Comparison of ENCODE assay signal across 8 mouse cellular contexts in genomic region chr6:71831581-71831960, GRCm38 (mm10). TPM values are rescaled to one million over a fixed set of nuclear protein-coding genes. Genes with fewer than 3 reads are reported as not detected.
DNase-seq lines count a peak whose midpoint lies in the region; ATAC-seq lines count a peak whose summit lies in the region.

No protein-coding gene starts in this region.

- H3K27me3 ChIP-seq in heart, embryonic 10.5 days (ENCODE audit: insufficient read depth, poor library complexity, severe bottlenecking) = no peaks in the 10 kb centered on the region
- H3K27me3 ChIP-seq in kidney, embryonic 15.5 days = 0 out of 2 replicates have a peak, but pooled peaks cover 1% of the 10 kb centered on the region

- H3K27ac ChIP-seq in heart, embryonic 10.5 days = peak overlapping the region; percentile 93
- H3K27ac ChIP-seq in kidney, embryonic 15.5 days = peak overlapping the region; percentile 94

- DNase-seq in B cell, adult 2 months = peak; percentile 90 to 94
- peak; percentile 99 for DNase-seq in brain, adult 2 months (ENCODE audit: low read depth, low spot score)
- DNase-seq in heart, embryonic 10.5 days (ENCODE audit: low spot score) = peak; percentile 99
- DNase-seq in liver = peak; percentile 97
- peak; percentile 94 to 96 for DNase-seq in spleen, postnatal 4 days (ENCODE audit: low spot score in 2 of 2)

- no peaks in the 10 kb centered on the region for H3K9me3 ChIP-seq in heart, embryonic 10.5 days
- no peaks in the 10 kb centered on the region for H3K9me3 ChIP-seq in kidney, embryonic 15.5 days (replicated peaks)

- H3K4me1 ChIP-seq in heart, embryonic 10.5 days = peaks cover 8% of the 10 kb centered on the region
- peaks cover 18% of the 10 kb centered on the region for H3K4me1 ChIP-seq in kidney, embryonic 15.5 days

- peaks cover 26% of the 10 kb centered on the region for H3K36me3 ChIP-seq in heart, embryonic 10.5 days
- H3K36me3 ChIP-seq in kidney, embryonic 15.5 days = peaks cover 25% of the 10 kb centered on the region

- H3K4me2 ChIP-seq in kidney, embryonic 15.5 days = peak overlapping the region; percentile 72

- ATAC-seq in erythroblast, adult 5-6 weeks (replicated peaks; ENCODE audit: low FRiP score, poor library complexity, severe bottlenecking) = peak; percentile 94
- ATAC-seq in kidney, embryonic 15.5 days (replicated peaks; ENCODE audit: low FRiP score) = peak; percentile 99
- peak; percentile 95 for ATAC-seq in monocyte, adult 5-6 weeks (replicated peaks; ENCODE audit: insufficient number of reproducible peaks, low FRiP score, low TSS enrichment, poor library complexity, severe bottlenecking)

- WGBS in heart, embryonic 10.5 days = under 1% methylated on average over 21 of the region's 21 CpGs
- WGBS in kidney, embryonic 15.5 days = under 1% methylated on average over 21 of the region's 21 CpGs

- peak overlapping the region; percentile 87 for H3K9ac ChIP-seq in kidney, embryonic 15.5 days

- H3K4me3 ChIP-seq in heart, embryonic 10.5 days = peak overlapping the region; percentile 83
- H3K4me3 ChIP-seq in kidney, embryonic 15.5 days (replicated peaks) = peak overlapping the region; percentile 92

RNA-seq across cellular contexts. Expression of gene Immt, which starts 0.4 kb away (rescaled TPM):
- total RNA-seq in erythroblast, adult 5-6 weeks (2015; ENCODE audit: low replicate concordance) = 50.5 and 60.8 TPM in 2 replicates
- total RNA-seq in erythroblast, adult 5-6 weeks (2017; ENCODE audit: low replicate concordance) = 40.0 and 44.0 TPM in 2 replicates
- polyA plus RNA-seq in heart, embryonic 10.5 days (2016; fragmentation: Nextera tagmentation; extraction: Ambion mirVana) = 271 and 337 TPM in 2 replicates
- polyA plus RNA-seq in kidney, embryonic 15.5 days (2015; fragmentation: Nextera tagmentation; extraction: Ambion mirVana) = 217 and 222 TPM in 2 replicates
- total RNA-seq in monocyte, adult 5-6 weeks (2017) = 77.9 to 115 TPM (median 82.7 TPM) in 3 replicates

RNA-seq across cellular contexts. Expression of gene Mrpl35, which starts 4.8 kb away (rescaled TPM):
- 1.5 and 9.8 TPM in 2 replicates for total RNA-seq in erythroblast, adult 5-6 weeks (2015; ENCODE audit: low replicate concordance)
- total RNA-seq in erythroblast, adult 5-6 weeks (2017; ENCODE audit: low replicate concordance) = 4.0 and 16.1 TPM in 2 replicates
- polyA plus RNA-seq in heart, embryonic 10.5 days (2016; fragmentation: Nextera tagmentation; extraction: Ambion mirVana) = 64.7 and 68.8 TPM in 2 replicates
- 63.0 and 72.5 TPM in 2 replicates for polyA plus RNA-seq in kidney, embryonic 15.5 days (2015; fragmentation: Nextera tagmentation; extraction: Ambion mirVana)
- 9.6 to 29.0 TPM (median 17.5 TPM) in 3 replicates for total RNA-seq in monocyte, adult 5-6 weeks (2017)

Comparison
In these comparisons a context has a peak if more than half of its experiments do, and no peak if none do; other contexts are left out.
1. Peak in every context shown above with its lines: DNase-seq, ATAC-seq, H3K4me3 ChIP-seq and H3K27ac ChIP-seq.